Mouse (Mus musculus) thymus, postnatal 10 days (tissue): ENCODE measurements around the gene Fos.

ENCODE experiments used
- DNase-seq, 2 experiments: peaks; one replicate each; pipeline ENCODE4 v3.0.0; 2021; ENCODE audit warnings: low spot score in 2 of 2

Gene Fos

DNA sequence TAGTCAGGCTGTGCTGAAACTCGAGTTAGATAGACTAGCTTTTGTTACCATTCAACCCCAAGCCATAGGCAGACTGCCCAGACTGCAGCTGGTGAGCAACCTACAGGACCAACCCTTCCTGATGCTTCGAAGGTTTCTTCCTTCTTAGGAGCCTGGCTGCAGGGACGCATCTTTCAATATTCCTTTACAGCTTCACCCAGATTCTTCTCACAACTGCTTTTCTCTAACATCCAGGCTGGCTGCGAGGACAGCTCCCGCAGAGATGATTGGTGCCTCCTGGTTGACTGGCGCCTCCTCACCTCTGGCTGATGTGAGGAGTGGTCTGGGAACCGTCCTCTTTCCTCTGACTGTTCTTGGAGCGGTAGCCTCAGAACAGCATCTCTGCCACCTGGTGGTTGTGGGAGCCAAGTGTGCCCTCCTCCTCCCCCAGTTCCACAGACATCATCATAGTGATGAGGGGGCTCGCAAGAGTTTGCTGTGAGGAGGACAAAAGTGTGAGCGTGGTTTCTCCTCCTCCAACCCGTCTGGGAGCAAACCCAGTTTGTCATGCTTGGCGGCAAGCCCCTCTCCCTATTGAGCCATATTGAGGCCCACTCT, 14.0 kb downstream of the Fos start:
- peak; percentile 52 to 71 for DNase-seq

DNA sequence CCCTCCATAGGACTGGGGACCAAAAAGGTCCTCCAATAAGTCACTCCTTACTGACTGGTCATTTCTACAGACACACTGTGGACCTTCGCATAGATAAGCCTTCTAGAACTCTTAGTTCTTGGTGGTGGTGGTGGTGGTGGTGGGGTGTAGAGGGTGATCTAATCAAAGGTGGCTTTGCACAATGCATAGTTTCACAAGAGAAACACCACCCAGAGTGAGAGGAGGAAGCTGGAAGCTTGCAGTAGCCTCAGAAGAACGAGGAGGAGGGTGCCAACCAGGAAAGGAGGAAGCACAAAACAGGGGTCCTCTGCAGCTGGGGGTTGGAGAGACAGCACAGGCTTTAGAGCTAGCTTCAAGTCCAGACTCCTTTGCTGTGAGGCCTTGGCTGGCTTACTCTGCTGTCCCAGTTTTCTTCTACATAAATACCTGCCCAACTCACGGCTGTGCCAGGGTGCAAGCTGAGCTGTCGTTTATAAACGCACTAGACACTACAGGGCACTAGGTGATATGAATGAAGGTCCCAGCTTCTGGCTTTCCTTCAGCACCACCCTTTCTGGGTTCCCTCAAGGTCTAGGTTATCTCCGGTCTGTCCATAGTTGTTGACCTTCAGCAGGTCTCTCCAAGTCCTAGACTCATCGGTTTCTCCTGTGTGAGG, 15.7 kb downstream of the Fos start:
- no peak for DNase-seq

DNA sequence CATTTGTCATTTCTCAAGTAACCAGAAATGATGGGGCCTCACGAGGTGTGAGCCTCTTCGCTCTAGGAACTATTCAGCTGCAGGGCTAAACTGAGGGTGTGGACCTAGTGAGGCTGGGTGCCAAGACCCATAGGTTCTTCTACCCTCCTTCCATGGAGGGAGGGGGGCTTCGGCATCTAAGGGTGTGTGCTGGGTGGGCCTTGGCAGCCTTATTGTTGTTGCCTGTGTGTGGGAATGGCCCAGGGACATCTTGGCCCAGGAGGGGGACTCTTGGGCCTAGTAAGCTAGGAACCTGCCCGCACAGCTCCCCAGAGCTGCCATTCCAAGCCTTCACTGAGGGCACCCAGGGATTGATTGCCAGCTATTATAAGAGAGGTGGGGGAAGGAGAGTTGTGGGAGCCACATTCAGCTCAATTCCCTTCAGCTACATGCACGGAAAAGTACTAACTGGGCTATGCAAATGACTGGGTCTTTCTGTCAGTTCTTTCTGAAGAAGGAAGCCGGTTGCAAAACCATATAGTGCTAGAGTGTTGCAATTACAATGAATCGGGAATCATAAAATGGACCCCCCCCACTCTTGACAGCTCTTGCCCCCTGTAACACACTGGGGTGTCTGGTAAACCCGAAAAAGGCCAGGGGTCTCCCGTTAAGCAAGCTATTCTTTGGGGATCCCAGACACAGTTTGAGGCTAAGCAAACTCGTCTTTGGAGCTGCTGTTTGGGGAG, 16.6 kb downstream of the Fos start:
- no peak for DNase-seq

DNA sequence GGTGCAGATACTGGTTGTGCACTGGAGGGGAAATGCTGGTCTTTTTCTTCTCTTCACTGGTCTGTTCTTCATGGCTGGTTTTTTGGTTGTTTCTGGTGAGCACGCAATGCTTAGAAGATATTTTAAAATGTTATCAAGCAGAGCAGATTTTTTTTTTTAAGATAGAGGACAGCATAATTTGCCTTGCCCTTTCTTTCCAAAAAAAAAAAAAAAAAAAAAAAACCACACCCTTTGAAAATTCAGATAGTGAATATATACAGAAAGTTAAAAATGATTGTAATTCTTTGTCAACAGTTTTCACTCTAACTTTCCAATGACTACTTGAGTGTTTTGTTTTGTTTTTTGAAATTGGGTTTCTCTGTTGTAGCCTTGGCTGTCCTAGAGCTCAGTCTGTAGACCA, 17.3 kb downstream of the Fos start:
- DNase-seq = no peak

DNA sequence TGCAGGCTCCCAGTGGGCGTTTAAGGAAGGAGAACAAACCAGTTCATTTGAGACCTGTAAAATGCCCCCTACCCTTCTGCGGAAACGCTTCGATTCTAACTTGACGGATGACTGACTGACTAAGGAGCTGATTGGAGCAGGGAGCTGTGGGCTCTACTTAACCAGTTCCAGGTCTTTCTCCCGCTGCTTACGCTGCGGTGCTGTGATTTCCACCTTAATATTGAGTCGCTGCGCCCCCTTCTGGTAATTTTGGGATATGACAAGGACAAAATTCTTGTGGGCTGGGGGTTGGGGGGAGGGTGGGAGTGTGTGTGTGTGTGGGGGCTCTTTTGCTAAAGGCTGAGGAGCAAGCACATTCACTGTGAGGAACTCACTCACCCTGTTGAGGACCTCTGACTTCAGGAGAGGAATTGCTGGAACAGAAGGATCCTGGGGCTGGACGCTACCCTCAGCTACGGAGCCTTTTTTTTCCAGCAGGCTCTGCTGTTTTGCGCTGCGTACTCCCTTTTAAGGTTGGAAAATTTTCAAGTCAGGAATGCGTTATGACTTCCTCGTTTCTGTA, 18.5 kb downstream of the Fos start:
- peak in 1 of 2 experiments; percentile 52 for DNase-seq

DNA sequence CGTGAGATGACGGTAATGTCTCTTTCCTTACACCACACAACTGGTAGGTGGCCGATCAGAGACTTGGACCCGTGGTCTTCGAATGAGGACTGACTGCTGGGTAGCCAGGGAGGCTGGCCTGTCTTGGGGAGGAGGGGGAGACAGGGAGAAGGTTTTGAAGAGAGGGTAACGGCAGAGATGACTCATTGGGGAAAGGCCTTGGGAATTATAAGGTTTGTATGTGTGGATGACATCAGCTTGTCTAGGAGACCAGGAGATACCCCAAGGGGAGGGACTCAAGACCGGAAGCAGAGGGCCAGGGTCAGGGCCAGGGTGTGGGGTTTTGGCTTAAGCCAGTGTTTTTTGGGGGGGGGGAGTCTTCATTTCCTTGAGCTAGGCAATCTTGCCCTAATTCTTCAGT, 22.6 kb downstream of the Fos start:
- DNase-seq = no peak

DNA sequence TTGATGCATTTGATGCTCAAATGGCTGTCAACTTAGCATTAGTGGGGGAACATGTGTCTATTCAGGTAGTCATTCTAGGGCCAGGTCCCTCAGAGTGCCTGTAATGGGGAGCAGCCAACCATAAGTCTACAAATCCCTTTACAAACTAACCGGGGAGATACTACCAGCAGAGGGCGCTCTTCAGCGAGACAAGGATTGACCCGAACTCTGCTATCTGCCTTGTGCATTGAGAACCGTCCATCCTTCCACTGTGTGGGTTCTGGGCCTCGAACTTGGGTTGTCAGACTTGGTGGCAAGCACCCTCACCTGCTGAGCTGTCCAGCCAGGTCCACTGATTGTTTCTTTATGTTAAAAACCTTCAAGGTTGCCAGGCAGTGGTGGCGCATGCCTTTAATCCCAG, 23.1 kb downstream of the Fos start:
- peak; percentile 56 to 87 for DNase-seq

DNA sequence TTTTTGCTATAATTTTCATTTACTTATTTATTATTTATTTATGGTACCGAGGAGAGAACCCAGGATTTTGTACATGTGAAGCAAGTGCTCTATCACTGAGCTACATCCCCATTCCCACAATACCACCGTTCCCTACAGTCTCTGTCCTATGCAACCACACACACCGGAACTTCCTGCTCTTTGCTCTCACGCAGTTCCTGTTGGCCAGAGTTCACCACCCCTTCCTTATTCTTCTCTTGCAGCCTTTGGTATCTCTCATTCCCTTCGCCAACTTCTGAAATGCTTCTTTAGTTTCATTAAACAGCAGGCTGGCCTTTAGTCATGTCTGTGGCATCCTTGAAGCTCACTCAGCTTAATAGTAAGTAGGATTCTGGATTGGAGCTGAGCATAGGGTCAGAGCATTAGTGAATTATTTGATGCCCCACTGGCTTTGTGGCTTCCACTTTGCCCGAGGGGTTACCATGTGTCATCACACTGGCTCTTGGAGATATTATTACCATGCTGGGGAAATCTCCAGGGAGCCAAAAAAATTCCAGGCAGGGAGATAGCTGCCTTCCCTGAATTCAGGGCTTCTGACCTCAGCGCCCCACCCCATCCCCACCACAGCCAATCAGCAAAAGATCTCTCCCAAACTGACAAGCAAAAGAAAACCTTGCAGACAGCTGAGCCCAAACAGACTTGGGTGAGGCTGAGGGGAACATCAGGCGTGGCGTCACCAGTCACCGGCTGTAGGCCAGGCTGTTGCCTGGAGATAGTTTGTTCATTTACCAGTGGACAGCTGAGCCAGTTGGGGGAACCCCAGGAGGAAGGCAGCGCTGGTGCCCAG, 23.8 kb downstream of the Fos start:
- no peak for DNase-seq

DNA sequence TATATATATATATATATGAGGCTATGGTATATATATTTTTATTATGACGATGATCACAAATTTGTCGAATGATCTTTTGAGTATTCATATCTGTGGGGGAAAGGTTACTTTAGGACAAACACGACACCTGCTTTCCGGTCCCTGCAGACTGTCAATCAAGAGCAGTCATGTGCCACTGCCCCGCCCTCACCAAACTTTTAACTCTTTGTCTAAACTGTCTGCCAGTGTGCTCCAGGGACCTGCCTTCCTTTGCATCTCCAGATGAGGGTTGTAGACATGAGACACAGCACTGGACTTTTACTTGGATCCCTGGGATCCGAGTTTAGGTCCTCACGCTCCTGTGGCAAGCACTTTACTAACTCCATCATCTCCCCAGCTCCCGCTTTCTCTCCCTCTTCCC, 25.3 kb downstream of the Fos start:
- DNase-seq = no peak

DNA sequence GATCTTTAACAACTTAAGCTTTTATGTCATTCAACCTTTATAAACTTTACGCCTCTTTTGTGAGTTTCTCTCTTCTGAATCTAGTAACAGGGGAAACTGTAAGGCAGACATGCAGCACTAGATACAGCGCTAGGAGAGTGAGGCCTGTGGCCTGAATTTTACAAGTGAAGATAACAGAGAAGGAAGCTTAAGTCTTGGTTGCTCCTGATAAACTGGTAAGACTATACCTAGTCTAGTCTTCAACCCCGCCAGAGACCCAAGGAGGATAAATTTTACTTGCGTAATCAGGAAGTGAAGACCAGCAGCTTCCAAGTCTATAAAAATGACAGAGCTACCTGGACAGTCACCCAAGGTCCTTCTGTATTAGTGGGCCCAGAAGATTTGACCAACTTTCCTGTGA, 29.0 kb downstream of the Fos start:
- no peak for DNase-seq

DNA sequence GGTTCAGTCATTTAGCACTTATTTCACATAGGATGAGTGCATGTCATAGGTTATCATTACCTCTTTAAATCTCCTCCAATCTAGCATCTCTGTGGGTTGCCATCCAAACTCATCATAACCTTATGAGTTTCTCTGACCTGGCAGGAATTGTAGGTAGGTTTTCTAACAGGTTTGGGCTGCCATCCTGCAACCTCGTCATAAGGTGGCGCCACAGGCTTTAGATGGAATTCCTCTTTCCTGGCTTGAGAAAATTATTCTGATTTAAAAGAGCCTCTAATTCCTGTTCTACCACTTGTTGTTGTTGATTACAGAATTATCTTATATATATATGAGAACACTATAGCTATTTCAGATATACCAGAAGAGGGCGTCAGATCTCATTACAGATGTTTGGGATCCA, 34.5 kb downstream of the Fos start:
- peak in 1 of 2 experiments; percentile 55 for DNase-seq

DNA sequence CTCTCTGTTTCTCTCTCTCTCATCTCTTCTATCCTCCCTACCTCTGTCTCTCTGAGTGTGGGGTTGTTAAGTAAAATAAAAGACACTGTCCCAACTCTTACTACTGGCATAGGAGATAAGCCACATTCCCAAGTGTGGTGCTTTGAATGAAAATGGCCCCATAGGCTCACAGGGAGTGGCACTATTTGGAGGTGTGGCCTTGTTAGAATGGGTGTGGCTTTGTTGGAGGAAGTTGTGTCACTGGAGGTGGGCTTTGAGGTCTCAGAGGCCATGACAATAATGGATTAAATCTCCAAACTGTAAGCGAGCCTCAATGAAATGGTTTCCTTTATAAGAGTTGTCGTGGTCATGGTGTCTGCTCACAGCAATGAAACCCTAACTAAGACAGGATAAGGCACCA, 36.3 kb downstream of the Fos start:
- no peak for DNase-seq

DNA sequence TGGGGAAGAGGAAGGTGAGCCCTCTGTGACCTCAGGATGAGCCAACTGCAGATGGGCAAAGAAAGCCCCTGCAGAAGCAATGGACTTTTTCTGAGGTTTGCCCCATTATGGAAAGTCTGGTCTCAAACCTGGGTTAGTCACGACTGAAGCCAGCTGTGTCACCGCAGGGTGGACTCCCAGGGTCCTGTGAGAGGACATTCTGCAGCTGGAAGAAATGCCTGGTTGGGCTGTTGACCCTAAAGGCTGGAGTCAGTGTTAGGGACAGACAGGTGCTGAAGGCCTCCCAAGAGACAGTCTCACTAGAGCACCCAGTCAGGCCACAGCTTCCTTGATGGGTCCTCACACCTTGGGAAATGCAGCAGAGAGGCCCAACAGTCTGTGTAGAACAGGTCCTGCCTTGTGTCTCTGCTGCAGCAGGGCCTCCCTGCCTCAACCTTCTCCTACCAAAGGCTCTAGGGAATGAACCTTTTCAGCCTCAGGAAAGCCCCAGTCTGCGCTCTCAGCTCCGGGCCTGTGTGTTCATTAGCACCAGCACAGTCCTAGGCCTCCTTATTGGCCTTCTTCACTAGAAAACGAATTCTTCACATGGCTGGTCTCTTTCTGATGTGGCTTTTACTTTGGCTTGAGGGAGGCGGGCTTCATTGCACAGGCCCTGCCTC, 40.2 kb downstream of the Fos start:
- no peak for DNase-seq

DNA sequence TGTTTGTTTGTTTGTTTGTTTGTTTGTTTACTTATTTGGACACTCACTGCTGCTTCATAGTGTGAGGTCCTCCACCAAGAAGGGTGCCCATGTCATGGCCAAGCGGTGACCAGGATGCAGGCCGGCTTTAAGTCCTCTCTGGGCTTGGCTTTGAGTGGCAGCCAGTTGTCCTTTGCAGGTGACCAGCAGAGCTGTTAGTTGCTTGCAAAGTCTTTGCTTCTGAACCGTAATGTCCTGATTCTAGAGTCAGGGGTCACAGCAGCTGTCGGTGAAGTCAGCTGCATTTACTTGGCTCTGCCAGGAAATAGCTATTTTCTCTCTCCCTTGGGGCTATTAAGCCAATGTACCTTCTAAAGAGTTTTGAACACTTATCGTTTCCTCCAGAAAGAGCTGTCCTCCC, 41.3 kb downstream of the Fos start:
- no peak for DNase-seq

DNA sequence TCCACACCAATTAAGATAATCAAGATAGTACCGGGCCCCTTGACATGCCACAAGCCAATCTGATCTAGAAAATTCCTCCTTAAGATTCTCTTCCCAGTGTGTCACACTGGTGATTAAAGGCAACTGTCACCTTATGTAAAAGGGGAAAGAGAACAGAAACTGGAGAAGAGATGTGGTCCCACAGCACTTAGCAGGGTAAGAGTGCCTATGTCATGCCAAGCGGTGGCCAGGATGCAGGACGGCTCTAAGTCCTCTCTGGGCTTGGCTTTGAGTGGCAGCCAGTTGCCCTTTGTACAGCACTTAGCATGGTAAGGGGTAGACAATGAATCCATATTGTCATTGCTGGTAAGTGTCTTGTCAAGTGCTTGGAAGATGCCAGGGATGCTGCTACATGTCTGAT, 42.2 kb downstream of the Fos start:
- DNase-seq = no peak

DNA sequence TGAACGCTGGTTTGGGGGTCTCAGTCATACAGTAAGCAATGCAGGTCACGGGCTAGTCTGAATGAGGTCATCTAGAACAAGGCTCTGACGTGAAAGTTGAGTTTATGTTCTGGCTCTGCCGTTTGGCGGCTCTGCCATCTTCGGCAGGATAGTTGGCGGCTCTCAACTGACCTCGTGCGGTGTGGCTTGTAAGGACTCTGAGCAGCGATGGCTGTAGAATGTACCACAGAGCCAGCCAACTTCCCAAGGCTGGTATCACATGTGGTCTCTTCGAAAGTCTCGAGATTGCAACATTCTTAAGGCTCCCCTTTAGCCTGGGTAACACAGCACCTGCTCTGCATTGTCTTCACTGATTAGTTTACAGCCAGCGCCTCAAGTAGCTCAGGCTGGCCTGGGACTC, 43.6 kb downstream of the Fos start:
- DNase-seq = no peak

DNA sequence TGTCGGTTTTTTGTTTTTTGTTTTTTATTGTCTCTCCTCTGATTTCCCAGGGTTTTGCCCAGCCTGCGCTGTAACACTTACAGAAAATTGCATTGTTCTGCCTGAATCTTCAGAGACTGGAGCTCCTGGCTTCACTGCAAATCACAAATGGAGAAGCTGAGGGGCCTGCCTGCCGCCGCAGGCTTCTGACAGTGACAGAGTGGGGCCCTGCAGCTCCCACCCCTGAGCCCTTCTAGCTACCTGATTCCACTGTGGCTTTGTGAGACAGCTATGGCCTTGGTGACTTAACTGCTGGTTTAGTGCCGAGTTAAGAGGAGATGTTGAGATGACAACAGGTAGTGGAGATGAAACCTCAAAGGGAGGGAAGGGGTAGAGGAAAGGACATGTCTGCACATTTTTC, 44.3 kb downstream of the Fos start:
- DNase-seq = no peak

DNA sequence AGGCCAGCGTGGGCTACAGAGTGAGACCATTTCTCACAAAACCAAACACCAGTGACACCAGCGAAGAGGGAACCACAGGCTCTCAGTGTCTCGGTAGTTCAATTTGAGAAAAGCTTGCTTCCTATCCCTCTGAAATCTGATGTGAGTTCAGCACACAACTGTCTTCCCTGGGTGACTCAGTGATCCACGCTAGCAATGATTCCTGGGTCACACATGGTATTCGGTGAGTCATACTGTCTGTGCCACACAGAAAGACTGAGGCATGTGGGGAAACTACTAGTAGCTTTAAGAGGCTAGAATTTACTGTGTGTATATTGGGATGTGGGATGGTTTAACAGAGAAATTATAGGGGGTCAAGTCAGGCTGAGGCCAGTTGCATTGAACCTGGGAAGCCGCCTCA, 45.9 kb downstream of the Fos start:
- no peak for DNase-seq

DNA sequence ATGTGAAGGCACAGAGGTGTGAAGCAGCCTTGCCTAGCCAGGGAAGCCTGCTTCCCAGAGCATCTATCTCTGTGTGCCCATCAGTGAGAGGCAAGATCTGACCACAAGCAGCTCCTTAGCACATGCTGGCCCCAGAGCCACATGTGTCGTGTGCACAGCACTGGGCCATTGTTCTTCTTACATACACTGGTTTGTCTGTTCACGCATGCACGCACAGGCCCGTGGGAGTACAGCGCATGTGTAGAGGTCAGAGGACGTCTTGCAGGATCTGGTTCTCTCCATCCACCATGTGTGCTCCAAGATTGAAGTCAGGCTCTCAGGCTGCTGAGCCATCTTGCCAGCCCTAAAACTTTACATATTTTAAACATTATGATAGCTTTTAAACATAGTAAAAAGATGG, 47.4 kb downstream of the Fos start:
- DNase-seq = no peak

DNA sequence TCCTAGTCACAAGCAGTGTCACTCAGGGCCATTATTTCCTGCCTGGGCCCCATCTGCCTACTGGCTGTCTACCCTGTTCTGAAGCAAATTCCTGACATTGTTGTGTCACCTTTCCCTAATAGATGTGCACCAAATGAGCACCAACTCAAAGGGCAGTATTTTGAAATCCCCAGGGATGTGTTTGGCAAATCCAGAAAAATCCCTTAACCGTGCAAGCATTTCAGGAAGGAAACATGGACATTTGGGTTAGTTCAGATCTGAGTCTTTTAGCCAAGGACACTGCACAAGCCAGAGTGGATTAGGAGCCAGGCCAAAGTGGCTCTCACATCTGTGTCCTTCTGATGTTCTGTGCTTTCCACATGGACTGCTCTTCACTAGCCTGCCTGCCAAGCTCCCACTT, 48.0 kb downstream of the Fos start:
- DNase-seq = no peak

DNA sequence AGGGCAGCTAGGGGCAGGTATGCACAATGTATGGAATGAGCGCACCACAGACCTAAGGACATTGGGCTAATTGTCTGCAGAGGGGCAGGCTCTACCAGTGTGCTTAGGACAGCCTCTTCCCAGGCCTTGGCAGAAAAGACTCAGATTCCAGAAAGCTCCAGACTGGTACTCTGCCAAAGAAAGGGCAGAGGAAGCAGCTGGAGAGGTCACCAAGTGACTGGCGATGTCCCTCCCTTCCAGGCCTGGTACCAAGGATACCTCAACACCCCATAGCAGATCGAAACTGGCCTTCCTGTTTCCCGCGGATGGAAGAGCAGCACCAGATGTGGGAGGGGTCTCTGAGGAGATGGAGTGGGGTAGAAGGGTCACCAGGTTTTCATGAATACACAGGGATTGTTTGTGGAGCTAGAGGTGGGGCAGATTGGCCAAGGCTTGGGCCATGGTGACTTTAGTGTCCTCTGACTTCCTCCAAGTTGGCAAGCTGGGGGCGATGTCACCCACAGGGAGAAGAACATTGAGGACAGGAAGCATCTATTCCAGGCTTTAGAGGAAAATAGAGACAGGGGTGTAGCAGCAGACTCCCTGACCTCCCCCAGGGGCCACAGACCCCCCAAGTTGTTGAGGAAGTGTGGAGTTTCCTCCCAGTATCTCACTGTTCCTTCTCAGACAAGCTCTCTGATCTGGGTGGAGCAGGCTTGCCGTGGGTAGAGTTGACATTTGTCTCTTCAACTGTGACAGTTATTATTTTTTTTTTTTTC, 49.1 kb downstream of the Fos start:
- no peak for DNase-seq
